Mouse (Mus musculus): Measurements from ENCODE around the gene Hunk.

The Hunk gene

DNA sequence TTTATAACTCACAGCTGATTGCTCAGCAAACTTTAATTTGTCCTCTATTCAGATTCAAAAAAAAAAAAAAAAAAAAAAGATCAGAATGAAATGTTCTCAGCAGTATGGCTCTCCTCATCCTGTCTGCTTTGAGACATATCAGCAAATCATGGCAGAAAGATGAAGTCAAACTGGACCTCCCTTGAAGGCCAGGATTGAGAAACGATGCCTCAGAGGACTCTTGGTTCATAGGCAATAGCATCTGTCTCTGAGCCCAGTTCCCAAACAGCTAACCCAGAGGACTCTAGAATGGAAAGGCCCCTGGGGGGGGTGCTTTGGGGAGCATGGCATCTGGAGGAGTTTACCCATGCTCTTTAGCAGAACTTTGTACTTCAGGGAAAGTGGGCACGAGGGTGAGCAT lies 119.9 kb downstream of the Hunk start:
- DNase-seq (ENCODE audit: low spot score in 2 of 2), result no peak

DNA sequence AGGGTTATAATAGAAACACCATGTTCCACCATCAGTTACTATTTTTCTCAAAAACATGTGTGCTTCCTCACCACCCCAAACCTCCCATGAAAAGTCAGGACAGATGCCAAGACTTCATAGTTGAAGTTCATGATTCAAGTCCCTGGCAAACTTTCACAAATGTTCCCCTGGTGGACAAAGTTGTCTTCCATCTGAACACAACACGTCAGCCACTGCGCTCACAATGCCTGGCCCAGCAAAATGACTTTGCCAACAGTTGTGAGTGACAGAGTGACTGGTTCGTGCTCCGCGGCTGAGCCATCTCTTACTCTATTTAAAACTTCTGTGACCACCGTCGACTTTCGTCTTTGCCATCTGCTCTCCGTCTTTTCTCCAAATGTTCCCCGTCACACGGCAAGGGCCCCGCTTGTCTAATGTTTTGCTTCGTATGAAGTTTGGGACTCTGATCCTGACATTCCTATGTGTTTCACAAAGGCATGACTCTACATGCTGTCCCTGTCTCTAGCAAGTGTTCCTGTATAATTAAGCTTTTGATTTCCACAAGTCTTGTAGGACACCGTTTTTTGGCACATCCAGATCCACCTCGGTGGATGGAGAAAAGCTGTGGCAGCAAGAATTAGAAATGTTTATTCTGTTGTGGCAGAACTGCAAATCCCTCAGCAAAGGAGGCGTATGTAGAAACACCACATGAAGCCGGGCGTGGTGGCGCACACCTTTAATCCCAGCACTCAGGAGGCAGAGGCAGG lies 125.9 kb downstream of the Hunk start:
- no peak for DNase-seq (ENCODE audit: low spot score in 2 of 2)

DNA sequence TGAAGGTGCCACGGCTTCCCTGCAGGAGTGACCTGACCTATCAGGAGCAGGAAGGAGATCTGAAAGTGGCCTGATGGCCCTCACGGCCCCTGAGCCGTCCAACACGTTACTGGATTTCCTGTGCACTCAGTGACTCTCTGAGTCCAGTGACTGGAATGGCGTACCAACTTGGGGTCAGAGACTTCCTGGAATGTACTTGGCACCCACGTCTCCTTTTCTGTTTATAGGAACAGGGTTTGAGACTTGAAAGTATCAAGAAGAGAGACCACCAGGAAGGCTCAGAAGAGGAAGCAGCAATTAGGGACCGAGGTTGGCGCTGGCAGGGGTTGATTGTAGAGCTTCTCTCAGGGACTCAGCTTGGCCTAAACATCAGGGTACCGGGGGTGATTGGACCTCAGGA lies 131.2 kb downstream of the Hunk start:
- no peak for DNase-seq (ENCODE audit: low spot score in 2 of 2)

DNA sequence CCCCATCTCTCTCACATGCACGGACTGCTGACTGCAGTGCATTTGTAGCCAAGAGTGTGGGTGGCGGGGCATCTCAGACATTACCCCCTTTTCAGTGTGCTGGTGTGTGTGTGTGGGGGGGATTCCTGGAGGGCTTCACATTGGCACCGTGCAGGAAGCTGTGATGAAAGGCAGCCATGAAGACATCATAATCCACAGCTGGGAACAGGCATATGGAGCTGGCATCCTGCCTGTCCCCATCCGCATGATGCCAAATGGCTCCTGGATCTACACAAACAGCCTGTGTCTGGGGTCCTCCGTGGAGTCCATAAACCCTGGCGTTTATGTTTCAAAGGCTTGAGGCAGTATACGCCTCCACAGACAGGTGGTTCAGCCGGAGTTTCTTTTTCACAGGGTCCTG lies 132.4 kb downstream of the Hunk start:
- DNase-seq (ENCODE audit: low spot score in 2 of 2), result no peak

DNA sequence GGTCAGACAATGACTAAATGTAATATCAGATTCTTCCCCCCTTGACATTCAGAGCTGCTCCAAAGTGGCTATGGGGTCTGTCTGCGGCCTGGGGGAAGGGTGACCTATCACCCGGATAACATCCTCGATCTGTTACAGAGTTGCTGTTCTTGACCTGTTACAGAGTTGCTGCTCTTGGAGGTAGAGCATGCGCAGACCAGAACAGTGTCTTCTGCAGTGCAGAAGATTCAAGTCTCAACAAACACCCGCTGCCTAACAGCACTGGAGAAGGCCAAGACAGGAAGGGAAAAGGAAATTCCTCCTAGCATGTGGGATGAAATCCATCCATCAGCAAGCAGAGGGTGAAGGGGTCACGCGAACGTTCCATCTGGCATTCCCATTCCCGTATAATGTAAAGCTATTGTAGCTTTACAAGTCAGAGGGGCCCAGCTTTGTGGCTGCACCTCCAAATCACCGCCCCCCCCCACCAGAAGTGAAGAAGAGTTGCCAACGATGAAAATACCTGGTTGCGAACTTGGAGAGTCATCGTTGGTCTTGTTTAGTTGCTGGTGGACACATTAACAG lies 133.0 kb downstream of the Hunk start:
- DNase-seq (ENCODE audit: low spot score in 2 of 2), result no peak

DNA sequence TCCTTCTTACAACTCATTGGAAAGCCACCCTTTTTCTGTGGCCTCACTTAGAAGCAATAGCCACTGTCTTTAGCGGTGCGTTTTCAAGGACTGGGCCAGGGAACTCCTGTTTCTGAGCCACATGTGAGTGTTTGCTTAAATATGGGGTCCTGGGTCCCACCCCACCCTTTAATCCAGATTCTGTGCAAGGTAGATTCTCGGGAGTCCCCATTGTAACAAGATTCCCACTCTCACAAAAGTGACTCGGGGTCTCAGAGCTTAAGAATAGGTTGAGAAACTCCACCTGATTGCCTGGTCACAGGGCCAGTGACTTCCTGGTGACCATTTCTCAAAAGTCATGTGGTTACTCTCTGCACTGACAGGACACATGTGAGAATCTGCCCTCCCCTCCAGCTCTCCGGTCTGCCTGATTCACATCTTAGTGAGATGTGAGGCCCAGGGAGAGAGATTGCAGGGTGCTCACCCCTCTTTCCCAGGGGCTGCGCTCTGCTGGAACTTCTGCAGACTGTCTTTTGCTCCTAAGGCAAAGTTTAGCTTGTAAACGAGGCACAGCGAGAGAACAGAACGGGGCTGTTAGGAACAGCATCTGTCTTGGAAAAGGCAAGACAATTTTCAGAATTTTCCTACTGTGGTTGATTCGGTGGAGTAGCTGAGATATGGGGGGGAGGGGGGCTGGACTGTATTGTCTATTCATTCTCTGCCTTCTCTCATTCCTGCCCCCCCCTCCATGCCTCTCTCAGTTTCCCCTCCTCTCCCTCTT lies 135.6 kb downstream of the Hunk start:
- DNase-seq (ENCODE audit: low spot score in 2 of 2), result no peak

DNA sequence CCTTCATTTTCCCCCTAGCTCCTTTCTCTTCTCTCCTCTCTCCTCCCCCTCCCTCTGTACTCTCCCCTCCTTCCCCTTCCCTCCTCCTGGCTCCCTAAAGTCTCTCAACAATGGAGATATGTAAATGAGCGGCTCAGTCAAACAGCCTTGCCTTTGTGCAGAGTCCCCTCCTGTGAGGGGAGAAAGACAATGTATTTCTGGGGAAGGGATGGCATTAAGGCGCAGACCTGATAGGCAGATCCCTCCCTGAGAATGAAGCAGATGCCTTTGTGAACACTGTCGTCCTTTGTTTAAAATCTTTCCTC lies 136.1 kb downstream of the Hunk start:
- no peak for DNase-seq (ENCODE audit: low spot score in 2 of 2)

DNA sequence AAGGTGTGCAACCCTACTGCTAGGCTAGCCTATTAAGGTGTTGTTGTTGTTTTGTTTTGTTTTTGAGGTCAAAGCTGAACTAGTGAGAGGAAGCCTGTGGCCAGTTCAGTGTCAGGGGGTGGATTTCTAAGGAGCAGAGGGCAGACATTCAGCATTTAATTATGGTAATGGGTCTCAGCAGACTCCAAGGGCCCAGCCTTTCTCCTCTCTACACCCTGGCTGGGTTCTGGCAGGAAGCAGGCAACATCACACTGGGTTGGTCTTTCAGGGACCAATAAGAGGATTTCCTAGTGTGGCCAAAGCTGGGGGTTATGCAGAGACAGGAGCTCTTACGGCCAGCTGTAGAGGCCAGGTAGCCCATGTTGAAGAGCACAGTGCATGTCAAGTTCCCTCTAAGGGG lies 136.8 kb downstream of the Hunk start:
- no peak for DNase-seq (ENCODE audit: low spot score in 2 of 2)

DNA sequence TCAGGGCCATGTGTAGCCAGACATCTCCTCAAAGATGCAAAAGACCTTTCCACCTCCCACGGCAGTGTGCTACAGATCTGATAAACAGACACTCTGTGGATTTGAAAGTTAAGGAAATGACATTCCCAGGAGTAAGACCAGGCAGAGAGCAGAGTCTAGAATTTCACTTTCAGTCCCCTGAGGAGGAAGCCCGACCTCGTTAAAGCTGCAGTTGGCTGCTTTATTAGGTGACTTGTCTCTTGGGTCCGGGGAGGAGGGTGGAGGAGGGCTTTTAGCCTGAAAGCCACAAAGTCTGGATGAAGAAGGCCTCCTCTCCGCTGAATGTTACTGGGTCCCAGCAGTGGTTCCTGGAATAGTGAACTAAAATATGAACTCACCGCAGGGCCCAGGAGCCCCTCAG lies 137.6 kb downstream of the Hunk start:
- DNase-seq (ENCODE audit: low spot score in 2 of 2), result no peak

DNA sequence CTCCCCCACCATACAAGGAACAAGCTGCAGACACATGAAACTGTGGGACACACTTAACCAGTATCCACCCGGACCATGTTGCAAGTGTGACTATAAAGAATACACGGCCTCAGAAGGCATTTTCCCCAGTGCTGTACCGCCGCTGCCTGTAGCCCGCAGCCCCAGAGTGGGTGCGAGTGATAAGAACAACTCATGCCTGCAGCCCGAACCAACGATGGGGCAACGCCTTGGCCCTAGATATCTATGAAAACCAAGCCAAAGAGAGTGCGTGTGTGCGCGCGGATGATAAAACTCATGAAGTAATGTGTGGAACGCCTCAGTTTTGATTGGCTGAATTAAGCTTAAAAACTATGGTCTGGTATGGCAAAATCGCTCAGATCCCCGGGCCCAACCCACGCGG lies 138.1 kb downstream of the Hunk start:
- no peak for DNase-seq (ENCODE audit: low spot score in 2 of 2)

DNA sequence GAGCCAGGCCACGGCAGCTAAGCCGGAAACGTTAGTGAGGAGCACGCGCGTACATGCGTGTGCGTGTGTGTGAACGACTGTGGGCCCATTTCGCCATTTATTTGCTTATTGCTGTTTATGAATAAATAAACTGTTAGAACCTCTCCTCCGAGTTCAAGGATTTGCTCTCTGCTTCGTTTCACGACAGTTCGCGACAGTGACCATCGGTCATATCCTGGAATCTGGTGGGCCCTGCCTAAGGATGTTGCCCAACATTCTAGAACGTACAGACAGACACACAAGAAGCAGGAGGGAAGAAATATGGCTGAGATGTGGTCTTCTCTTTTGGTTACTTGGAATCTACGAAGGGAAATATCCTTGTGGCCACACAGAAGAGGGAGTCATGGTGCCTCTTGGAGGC lies 138.6 kb downstream of the Hunk start:
- no peak for DNase-seq (ENCODE audit: low spot score in 2 of 2)

DNA sequence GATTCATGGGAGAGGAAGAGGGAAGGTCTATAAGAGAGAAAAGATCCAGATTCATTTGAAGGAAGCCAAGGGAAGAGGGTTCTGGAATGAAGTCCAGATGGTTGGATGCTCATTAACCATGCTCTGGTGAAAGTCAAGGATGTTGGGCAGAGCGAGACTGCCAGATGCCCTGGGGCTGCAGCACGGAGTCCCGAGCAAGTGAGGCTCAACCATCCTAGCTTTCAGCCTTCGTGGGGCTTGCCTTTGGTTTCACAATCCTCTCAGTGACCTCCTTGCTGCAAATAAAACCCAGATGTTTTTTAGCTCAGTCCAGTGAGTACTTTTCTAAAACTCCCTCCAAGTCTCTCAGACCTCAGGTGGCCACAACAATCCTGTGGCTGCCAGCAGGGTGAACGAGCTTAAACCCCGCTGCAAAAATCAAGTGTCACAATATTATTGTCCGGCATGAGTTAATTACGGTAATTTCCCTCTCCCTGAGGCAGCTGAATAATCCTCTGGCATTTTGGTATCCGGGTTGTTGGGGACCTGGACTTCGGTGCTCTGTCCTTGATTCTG lies 147.4 kb downstream of the Hunk start:
- no peak for DNase-seq (ENCODE audit: low spot score in 2 of 2)

DNA sequence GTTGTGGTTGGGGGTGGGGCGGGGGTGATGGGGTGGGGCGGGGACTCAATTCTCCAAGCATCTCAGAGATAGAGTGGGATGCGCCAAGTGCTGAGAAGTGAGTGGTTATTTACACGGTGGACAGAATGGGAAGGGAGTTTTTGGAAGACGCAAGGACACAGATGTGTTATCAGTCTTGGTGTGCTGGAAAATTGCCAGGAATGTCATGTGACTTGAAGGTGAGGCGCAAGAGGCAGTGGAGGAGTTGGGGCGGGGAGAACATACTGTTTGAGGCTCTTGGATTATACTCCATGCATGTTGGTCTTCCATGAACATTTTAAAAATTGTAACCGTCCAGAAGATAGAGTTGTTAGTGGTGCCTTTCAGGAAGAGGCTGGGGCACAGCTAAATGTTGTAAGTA lies 148.8 kb downstream of the Hunk start:
- DNase-seq (ENCODE audit: low spot score in 2 of 2), result no peak

DNA sequence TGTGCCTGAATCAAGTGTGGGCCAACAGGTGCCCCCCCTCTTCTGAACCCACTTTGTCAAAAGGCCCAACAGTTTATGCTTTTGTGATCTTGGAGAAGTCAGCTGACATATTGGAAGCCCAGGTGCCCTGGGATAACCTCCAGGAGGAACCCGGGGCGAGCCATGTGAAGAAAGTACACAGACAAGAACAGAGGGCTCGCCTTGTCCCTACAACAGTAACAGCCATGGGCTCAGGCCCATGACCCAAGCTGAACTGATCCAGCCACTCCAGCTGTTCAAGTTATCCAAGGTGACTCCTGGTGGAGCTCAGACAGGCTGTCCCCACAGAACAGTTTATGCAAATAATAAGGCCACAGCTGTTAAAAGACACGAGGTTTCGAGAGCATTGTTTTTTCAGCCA lies 153.1 kb downstream of the Hunk start:
- DNase-seq (ENCODE audit: low spot score in 2 of 2), result no peak

DNA sequence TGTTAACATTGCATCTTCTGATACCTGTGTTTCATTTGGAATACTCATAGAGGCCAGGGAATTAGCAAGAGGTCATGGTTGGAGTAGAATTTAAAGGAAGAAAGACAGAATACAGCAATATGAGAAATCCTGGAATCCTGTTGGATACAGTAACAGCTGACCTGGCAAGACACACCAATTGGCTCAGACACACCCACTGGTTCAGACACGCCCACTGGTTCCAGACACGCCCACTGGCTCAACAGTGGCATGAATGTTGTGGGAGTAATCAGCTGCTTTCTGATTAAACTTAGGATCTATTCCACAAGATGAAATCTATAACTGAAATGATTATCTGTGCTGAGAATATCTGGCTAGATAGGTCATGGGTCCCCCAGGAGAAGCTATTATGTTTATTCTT lies 155.4 kb downstream of the Hunk start:
- DNase-seq (ENCODE audit: low spot score in 2 of 2), result no peak

DNA sequence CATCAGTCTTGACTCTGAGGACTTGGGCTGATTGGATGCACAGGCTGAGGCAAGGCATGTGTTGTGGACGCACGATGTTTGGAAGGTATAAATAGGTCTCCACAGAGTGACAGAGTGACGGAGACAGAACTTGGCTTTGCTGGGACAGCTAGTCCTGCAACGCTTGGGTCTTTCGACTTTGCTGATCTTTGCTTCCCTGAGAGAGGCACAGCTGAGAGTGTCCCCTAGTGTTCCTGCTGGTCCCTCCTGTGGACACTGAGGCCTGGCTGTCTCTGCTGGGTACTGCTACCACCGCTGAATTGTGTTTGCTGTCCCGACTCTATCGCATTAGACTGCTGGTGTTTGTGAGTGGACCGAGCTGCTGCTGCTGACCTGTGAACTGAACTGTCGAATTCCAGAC lies 156.6 kb downstream of the Hunk start:
- no peak for DNase-seq (ENCODE audit: low spot score in 2 of 2)

DNA sequence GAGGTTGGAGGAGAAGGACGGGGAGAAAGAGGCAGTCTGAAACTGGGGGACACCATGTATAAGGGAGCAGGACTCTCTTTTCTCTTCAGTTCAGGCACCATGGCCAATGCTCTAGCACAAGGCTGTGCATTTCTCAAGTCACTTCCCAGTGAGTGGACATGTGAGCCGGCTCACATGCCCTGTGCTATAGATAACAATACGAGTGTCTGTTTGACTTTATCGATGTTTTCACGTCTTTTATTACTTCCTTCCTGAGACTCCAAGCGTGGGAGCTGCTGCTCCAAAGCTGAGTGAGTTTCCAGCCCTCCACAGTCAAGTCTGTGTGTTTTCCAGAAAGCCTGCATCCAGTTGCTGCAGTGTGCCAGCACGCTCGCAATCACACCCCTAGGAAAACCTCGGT lies 158.4 kb downstream of the Hunk start:
- no peak for DNase-seq (ENCODE audit: low spot score in 2 of 2)

DNA sequence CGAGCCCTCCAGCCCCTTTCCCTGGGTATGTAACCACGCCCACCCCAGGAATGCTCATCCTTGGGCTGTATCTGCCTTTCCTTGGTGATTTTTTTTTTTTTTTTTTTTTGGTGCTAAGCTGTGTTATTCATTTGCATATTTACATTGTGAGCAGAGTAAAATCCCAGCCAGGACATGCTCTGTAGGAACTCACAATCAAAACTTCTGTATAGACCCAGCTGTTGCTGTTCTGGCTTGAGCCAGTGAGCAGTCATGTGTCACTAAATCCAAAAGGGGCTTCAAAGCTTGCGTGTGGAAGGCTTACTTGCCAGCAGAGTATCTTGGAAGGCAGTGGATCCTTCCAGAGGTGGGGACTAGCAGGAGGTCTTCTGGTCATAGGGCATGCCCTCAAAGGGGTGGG lies 159.7 kb downstream of the Hunk start:
- DNase-seq (ENCODE audit: low spot score in 2 of 2), result no peak

DNA sequence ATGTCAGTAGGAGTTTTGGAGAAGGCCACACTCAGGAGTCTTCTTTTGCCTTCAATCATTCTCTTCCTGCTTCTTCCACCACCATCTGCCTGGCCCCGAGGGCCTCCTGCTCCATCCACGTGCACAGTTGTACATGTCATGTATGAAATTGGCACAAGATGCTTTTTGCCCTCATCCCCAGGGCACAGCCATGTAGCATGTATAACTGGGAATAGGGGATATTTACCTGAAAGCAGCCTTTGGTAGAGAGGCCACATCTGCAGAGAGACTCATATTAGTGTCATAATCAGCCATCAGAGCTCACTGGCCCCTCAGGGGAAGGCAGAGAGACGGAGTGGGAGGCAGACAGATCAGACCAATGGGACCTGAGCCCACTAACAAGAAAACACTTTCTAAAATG lies 160.8 kb downstream of the Hunk start:
- no peak for DNase-seq (ENCODE audit: low spot score in 2 of 2)

DNA sequence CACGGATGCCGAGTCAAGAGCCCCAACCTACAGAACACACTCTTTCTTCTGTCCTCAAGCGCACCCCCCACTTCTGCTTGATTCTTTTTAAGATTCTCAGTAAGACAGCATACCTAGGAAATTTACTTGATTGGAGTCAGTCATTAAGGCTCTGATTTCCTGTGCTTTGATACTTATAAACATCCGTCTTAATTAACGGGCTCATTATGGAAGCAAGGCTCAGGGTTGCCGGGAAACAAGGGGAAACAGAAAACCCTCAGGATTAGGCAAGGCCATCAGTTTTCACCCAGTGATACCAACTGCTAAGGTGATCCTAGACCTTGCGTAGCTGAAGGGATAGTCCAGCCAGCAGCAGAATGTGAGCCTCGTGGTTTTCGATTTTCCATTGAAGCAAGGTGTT lies 162.2 kb downstream of the Hunk start:
- DNase-seq (ENCODE audit: low spot score in 2 of 2), result no peak
